Mouse (Mus musculus) lung, embryonic 15.5 days (tissue): ENCODE measurements around the gene Asb14. TPM values are rescaled to one million over a fixed set of nuclear protein-coding genes. Genes with fewer than 3 reads are reported as not detected.

Source experiments
- polyA plus RNA-seq: library from polyadenylated mRNA; unstranded; fragments of >200 nt; fragmentation: Nextera tagmentation; extraction: Ambion mirVana; gene quantifications from 2 replicates; pipeline ENCODE4 v1.2.1, GENCODE M21; 2015

The Asb14 gene
- polyA plus RNA-seq, 1 experiment from 2014 or later: 0.17 TPM

Other genes starting within 250 kb of the Asb14 start
- 8.7 TPM in 2 replicates for gene Pde12, start 224.7 kb upstream of the Asb14 start, polyA plus RNA-seq
- gene Dnah12, start 201.3 kb upstream of the Asb14 start, polyA plus RNA-seq: 0.44 and 0.52 TPM in 2 replicates
- 36.1 and 36.3 TPM in 2 replicates for gene Appl1, start 76.7 kb downstream of the Asb14 start, polyA plus RNA-seq
- gene Hesx1, start 99.9 kb downstream of the Asb14 start, polyA plus RNA-seq: not detected in 2 replicates
- 2.0 and 2.4 TPM in 2 replicates for gene Il17rd, start 144.4 kb downstream of the Asb14 start, polyA plus RNA-seq
- 9.2 and 10.9 TPM in 2 replicates for gene Arhgef3, start 220.3 kb downstream of the Asb14 start, polyA plus RNA-seq